ENCODE assay signal across 8 mouse cellular contexts in genomic region chr3:108383485-108384354, GRCm38 (mm10). TPM values are rescaled to one million over a fixed set of nuclear protein-coding genes. Genes with fewer than 3 reads are reported as not detected.
DNase-seq lines count a peak whose midpoint lies in the region; ATAC-seq and TF ChIP-seq lines count a peak whose summit lies in the region.

Gene Psrc1, plus strand, starts transcription at chr3:108383839.

- intact Hi-C loops in heart, postnatal 14 days (cut with DNase I) = no loop called here

- peak within 1 kb of the TSS; percentile 55 for H3K4me2 ChIP-seq in forebrain, embryonic 14.5 days (ENCODE audit: low read length)
- H3K4me2 ChIP-seq in neural tube, embryonic 15.5 days = peak within 1 kb of the TSS; percentile 75

- TF ChIP-seq EP300 in MEL (IDR thresholded peaks at IDR 0.05; ENCODE audit: low read depth in 1 of 2, low read length in 2 of 2) = no peak

- DNase-seq in MEL (ENCODE audit: low read depth, low spot score) = peak; percentile 88
- DNase-seq in cerebellum, adult 11 months = peak; percentile 67
- peak; percentile 96 for DNase-seq in forebrain, embryonic 14.5 days (ENCODE audit: low spot score)
- peak; percentile 86 to 93 for DNase-seq in heart, postnatal 14 days
- peak; percentile 70 for DNase-seq in large intestine, adult 2 months (ENCODE audit: low read depth, low spot score)
- DNase-seq in lung, adult 2 months = peak; percentile 92
- DNase-seq in testis, postnatal 10 days (ENCODE audit: low spot score) = peak; percentile 95

- H3K27me3 ChIP-seq in MEL (ENCODE audit: control insufficient read depth in 1 of 2, insufficient read depth in 2 of 2, low read length in 2 of 2) = no peaks in the 10 kb centered on the region
- H3K27me3 ChIP-seq in forebrain, embryonic 14.5 days (replicated peaks; ENCODE audit: control insufficient read depth, insufficient read depth, low read length) = no peaks in the 10 kb centered on the region
- H3K27me3 ChIP-seq in neural tube, embryonic 15.5 days (replicated peaks) = no peaks in the 10 kb centered on the region

- H3K4me1 ChIP-seq in MEL (ENCODE audit: control insufficient read depth in 1 of 2, insufficient read depth in 2 of 2, low read length in 2 of 2) = peaks cover 6 to 41% of the 10 kb centered on the region in 2 experiments
- H3K4me1 ChIP-seq in forebrain, embryonic 14.5 days (ENCODE audit: control insufficient read depth, insufficient read depth, low read length) = peaks cover 19% of the 10 kb centered on the region
- H3K4me1 ChIP-seq in lung, adult 2 months (ENCODE audit: control insufficient read depth, insufficient read depth, low read length) = peaks cover 5% of the 10 kb centered on the region
- peaks cover 28% of the 10 kb centered on the region for H3K4me1 ChIP-seq in neural tube, embryonic 15.5 days

- under 1% methylated on average over 44 of the region's 44 CpGs for WGBS in forebrain, embryonic 14.5 days
- 2% methylated on average over 44 of the region's 44 CpGs for WGBS in large intestine, adult 2 months
- 2% methylated on average over 44 of the region's 44 CpGs for WGBS in lung, adult 2 months
- WGBS in neural tube, embryonic 15.5 days = 2% methylated on average over 44 of the region's 44 CpGs

- peaks cover 0 to 24% of the 10 kb centered on the region in 2 experiments; a peak in 2 of 4 replicates for H3K36me3 ChIP-seq in MEL (ENCODE audit: control insufficient read depth in 1 of 2, insufficient read depth in 2 of 2, low read length in 2 of 2)
- peaks cover 7% of the 10 kb centered on the region; the same call in 1 of the 2 replicates for H3K36me3 ChIP-seq in forebrain, embryonic 14.5 days (ENCODE audit: control insufficient read depth, insufficient read depth, low read length)
- H3K36me3 ChIP-seq in neural tube, embryonic 15.5 days = no peaks in the 10 kb centered on the region

- no peaks in the 10 kb centered on the region for H3K9me3 ChIP-seq in MEL (replicated peaks; ENCODE audit: insufficient read depth, low read length)
- H3K9me3 ChIP-seq in forebrain, embryonic 14.5 days (replicated peaks; ENCODE audit: control insufficient read depth, low read length) = no peaks in the 10 kb centered on the region
- H3K9me3 ChIP-seq in neural tube, embryonic 15.5 days (replicated peaks) = no peaks in the 10 kb centered on the region

- H3K79me2 ChIP-seq in MEL (ENCODE audit: control insufficient read depth, insufficient read depth, low read length, poor library complexity) = peaks cover 4% of the 10 kb centered on the region; the same call in 1 of the 2 replicates

- no peak for TF ChIP-seq CTCF in MEL (IDR thresholded peaks at IDR 0.05 in 2 of 3, conservative IDR thresholded peaks at IDR 0.05 in 1 of 3; ENCODE audit: control insufficient read depth in 1 of 3, insufficient read depth in 1 of 3, low read depth in 2 of 3, low read length in 3 of 3, poor library complexity in 1 of 3, severe bottlenecking in 1 of 3)
- no peak for TF ChIP-seq CTCF in lung, adult 2 months (IDR thresholded peaks at IDR 0.05; ENCODE audit: insufficient read depth, low read length)

- ATAC-seq in forebrain, embryonic 14.5 days = peak; percentile 94
- ATAC-seq in neural tube, embryonic 15.5 days (ENCODE audit: low FRiP score) = peak; percentile 93

- TF ChIP-seq RAD21 in MEL (IDR thresholded peaks at IDR 0.05; ENCODE audit: low read depth, low read length) = no peak

- H3K9ac ChIP-seq in MEL (ENCODE audit: control insufficient read depth, low read depth, low read length, poor library complexity, severe bottlenecking) = peak within 1 kb of the TSS; percentile 76
- H3K9ac ChIP-seq in forebrain, embryonic 14.5 days (ENCODE audit: low read length) = peak within 1 kb of the TSS; percentile 63
- peak within 1 kb of the TSS; percentile 52 for H3K9ac ChIP-seq in neural tube, embryonic 15.5 days (replicated peaks)

- peak; percentile 16 to 62; a peak in 1 of 4 replicates for TF ChIP-seq POLR2A in MEL (IDR thresholded peaks at IDR 0.05; ENCODE audit: control insufficient read depth in 1 of 2, insufficient read depth in 1 of 2, low read depth in 1 of 2, low read length in 2 of 2, poor library complexity in 1 of 2)
- TF ChIP-seq POLR2A in lung, adult 2 months (IDR thresholded peaks at IDR 0.05; ENCODE audit: borderline replicate concordance, extremely low read depth, low read depth, low read length) = no peak

- peak within 1 kb of the TSS; percentile 78 for H3K27ac ChIP-seq in MEL (ENCODE audit: control insufficient read depth, low read depth, low read length)
- H3K27ac ChIP-seq in forebrain, embryonic 14.5 days (ENCODE audit: low read depth, low read length) = 0 out of 2 replicates have a peak within 1 kb of the TSS, but pooled peaks have one; percentile 58
- H3K27ac ChIP-seq in neural tube, embryonic 15.5 days (replicated peaks) = no peak within 1 kb of the TSS

- peak within 1 kb of the TSS; percentile 91 to 94 for H3K4me3 ChIP-seq in MEL (ENCODE audit: control insufficient read depth in 1 of 2, insufficient read depth in 1 of 2, low read depth in 2 of 2, low read length in 2 of 2)
- H3K4me3 ChIP-seq in forebrain, embryonic 14.5 days (ENCODE audit: low read depth, low read length) = peak within 1 kb of the TSS; percentile 48
- H3K4me3 ChIP-seq in lung, adult 2 months (replicated peaks; ENCODE audit: extremely low read depth, low read depth, low read length) = peak within 1 kb of the TSS; percentile 92
- peak within 1 kb of the TSS; percentile 74 for H3K4me3 ChIP-seq in neural tube, embryonic 15.5 days (replicated peaks)

TF ChIP-seq in MEL, 35 proteins besides CTCF, POLR2A, EP300 and RAD21 (continues in another document):
- TF ChIP-seq NRF1 (IDR thresholded peaks at IDR 0.05; ENCODE audit: insufficient read depth, low read depth, low read length, poor library complexity, severe bottlenecking) = no peak
- no peak for TF ChIP-seq ETS1 (IDR thresholded peaks at IDR 0.05; ENCODE audit: low read depth, low read length)
- TF ChIP-seq E2F4 (IDR thresholded peaks at IDR 0.05; ENCODE audit: borderline replicate concordance, low read depth, low read length) = 0 out of 2 replicates have a peak, but pooled peaks have one; percentile 37
- no peak for TF ChIP-seq CHD2 (IDR thresholded peaks at IDR 0.05; ENCODE audit: low read length)
- TF ChIP-seq SMC3 (IDR thresholded peaks at IDR 0.05; ENCODE audit: low read depth, low read length) = no peak
- no peak for TF ChIP-seq JUND (IDR thresholded peaks at IDR 0.05; ENCODE audit: low read depth, low read length)
- TF ChIP-seq USF2 (IDR thresholded peaks at IDR 0.05; ENCODE audit: borderline replicate concordance in 1 of 2, insufficient read depth in 1 of 2, low read depth in 1 of 2, low read length in 2 of 2) = no peak
- peak; percentile 30; the same call in 1 of the 2 replicates for TF ChIP-seq TBP (IDR thresholded peaks at IDR 0.05; ENCODE audit: low read depth, low read length)
- TF ChIP-seq MYC (IDR thresholded peaks at IDR 0.05; ENCODE audit: low read depth, low read length) = 0 out of 2 replicates have a peak, but pooled peaks have one; percentile 60
- peak; percentile 37; the same call in 1 of the 2 replicates for TF ChIP-seq HCFC1 (IDR thresholded peaks at IDR 0.05; ENCODE audit: low read depth, low read length)
- TF ChIP-seq SIN3A (IDR thresholded peaks at IDR 0.05; ENCODE audit: low read length) = peak; percentile 65; the same call in 1 of the 2 replicates
- TF ChIP-seq KAT2A (conservative IDR thresholded peaks at IDR 0.05; ENCODE audit: low read depth, low read length) = no peak; the same call in 1 of the 2 replicates
- TF ChIP-seq ELF1 (IDR thresholded peaks at IDR 0.05; ENCODE audit: low read depth, low read length) = no peak
- no peak for TF ChIP-seq POLR2AphosphoS5 (IDR thresholded peaks at IDR 0.05; ENCODE audit: borderline replicate concordance, low read depth, low read length)
- no peak for TF ChIP-seq MYB (IDR thresholded peaks at IDR 0.05; ENCODE audit: low read depth, low read length)
- TF ChIP-seq RCOR1 (IDR thresholded peaks at IDR 0.05; ENCODE audit: low read depth, low read length) = no peak
- no peak for TF ChIP-seq ZC3H11A (IDR thresholded peaks at IDR 0.05; ENCODE audit: low read depth, low read length)
- TF ChIP-seq MXI1 (IDR thresholded peaks at IDR 0.05; ENCODE audit: low read depth, low read length) = no peak; the same call in none of the 2 replicates
- peak; percentile 61 for TF ChIP-seq MAX (IDR thresholded peaks at IDR 0.05; ENCODE audit: low read length)
- TF ChIP-seq GABPA (IDR thresholded peaks at IDR 0.05; ENCODE audit: low read depth, low read length) = no peak
- TF ChIP-seq USF1 (IDR thresholded peaks at IDR 0.05; ENCODE audit: low read depth, low read length) = peak; percentile 23; the same call in 1 of the 2 replicates
- no peak for TF ChIP-seq GATA1 (IDR thresholded peaks at IDR 0.05; ENCODE audit: low read depth, low read length)
- no peak for TF ChIP-seq MAFK (IDR thresholded peaks at IDR 0.05; ENCODE audit: borderline replicate concordance, low read depth, low read length)
- peak; percentile 38; the same call in 1 of the 2 replicates for TF ChIP-seq MAZ (IDR thresholded peaks at IDR 0.05; ENCODE audit: low read depth, low read length)
- TF ChIP-seq UBTF (IDR thresholded peaks at IDR 0.05; ENCODE audit: borderline replicate concordance, insufficient read depth, low read depth, low read length) = no peak
- no peak for TF ChIP-seq POLR2AphosphoS2 (IDR thresholded peaks at IDR 0.05; ENCODE audit: low read length)
- TF ChIP-seq NELFE (IDR thresholded peaks at IDR 0.05; ENCODE audit: low read depth, low read length) = peak; percentile 37
- no peak for TF ChIP-seq BHLHE40 (IDR thresholded peaks at IDR 0.05; ENCODE audit: borderline replicate concordance, low read depth, low read length)
- no peak for TF ChIP-seq TAL1 (IDR thresholded peaks at IDR 0.05; ENCODE audit: low read length)
- TF ChIP-seq ZNF384 (IDR thresholded peaks at IDR 0.05; ENCODE audit: low read depth, low read length) = no peak
- TF ChIP-seq ZMIZ1 (IDR thresholded peaks at IDR 0.05; ENCODE audit: low read depth, low read length) = no peak
- no peak for TF ChIP-seq MEF2A (IDR thresholded peaks at IDR 0.05; ENCODE audit: extremely low read depth, insufficient replicate concordance, low read depth, low read length, poor library complexity, severe bottlenecking)

RNA-seq across cellular contexts. Expression of gene Psrc1, which starts in this region (rescaled TPM):
- 12.5 and 14.6 TPM in 2 replicates for total RNA-seq in MEL (2012; rRNA removed)
- polyA plus RNA-seq in MEL (2012; ENCODE audit: insufficient read depth in 1 of 2, insufficient read length in 2 of 2, low read depth in 1 of 2, low replicate concordance in 2 of 2, missing spikeins in 1 of 2) = 10 to 100 TPM in 1 of 2 experiments, not detected in 1; 37.3 TPM
- 32.6 and 42.0 TPM in 2 replicates for polyA plus RNA-seq in forebrain, embryonic 14.5 days (2014; fragmentation: Nextera tagmentation; extraction: Ambion mirVana)
- total RNA-seq in heart, postnatal 14 days (2021) = 1 to 10 TPM; 1.1 to 1.7 TPM
- polyA plus RNA-seq in large intestine, adult 2 months (2012; rRNA removed) = 7.0 and 7.7 TPM in 2 replicates
- 2.3 and 2.4 TPM in 2 replicates for polyA plus RNA-seq in lung, adult 2 months (2012; rRNA removed)
- polyA plus RNA-seq in neural tube, embryonic 15.5 days (2015; fragmentation: Nextera tagmentation; extraction: Ambion mirVana) = 5.5 and 12.4 TPM in 2 replicates
